Mouse (Mus musculus) embryonic facial prominence, embryonic 11.5 days (tissue): ENCODE data around the gene Cisd1. TPM values are rescaled to one million over a fixed set of nuclear protein-coding genes. Genes with fewer than 3 reads are reported as not detected.

Source experiments
- ATAC-seq: fragments of 200-750 bp; cut with Nextera tagmentation; replicated peaks from 2 replicates; pipeline ENCODE4 v1.8.0; 2017; ENCODE audit warnings: low read depth; ENCODE audit not compliant: insufficient number of reproducible peaks, low FRiP score, low TSS enrichment
- DNase-seq: peaks from one replicate; pipeline ENCODE4 v3.0.0-alpha.2; 2015; ENCODE audit warnings: low spot score
- H3K27ac ChIP-seq: fragments of 300-500 bp; sonication (generic); replicated peaks from 2 replicates; pipeline ENCODE4 v1.5.1; 2014; ENCODE audit warnings: mild to moderate bottlenecking, low read depth, low read length, control low read depth
- H3K27me3 ChIP-seq: fragments of 300-500 bp; sonication (generic); 2 replicates; pipeline ENCODE4 v1.6.1; 2014; ENCODE audit warnings: mild to moderate bottlenecking, low read length, moderate library complexity, mixed read lengths; ENCODE audit not compliant: control insufficient read depth, insufficient read depth
- H3K36me3 ChIP-seq: fragments of 300-500 bp; sonication (generic); replicated peaks from 2 replicates; pipeline ENCODE4 v1.6.1; 2014; ENCODE audit warnings: low read depth, mild to moderate bottlenecking, low read length, moderate library complexity, mixed read lengths; ENCODE audit not compliant: control insufficient read depth, insufficient read depth
- H3K4me1 ChIP-seq: fragments of 300-500 bp; sonication (generic); 2 replicates; pipeline ENCODE4 v1.6.1; 2014; ENCODE audit warnings: low read length, mixed read lengths; ENCODE audit not compliant: control insufficient read depth, insufficient read depth
- H3K4me2 ChIP-seq: fragments of 300-500 bp; sonication (generic); 2 replicates; pipeline ENCODE4 v1.6.1; 2014; ENCODE audit warnings: low read depth, mild to moderate bottlenecking, control low read depth, low read length, moderate library complexity
- H3K4me3 ChIP-seq: fragments of 300-500 bp; sonication (generic); 2 replicates; pipeline ENCODE4 v1.5.1; 2014; ENCODE audit warnings: low read depth, low read length, control low read depth
- H3K9ac ChIP-seq: fragments of 300-500 bp; sonication (generic); replicated peaks from 2 replicates; pipeline ENCODE4 v1.6.1; 2014; ENCODE audit warnings: mild to moderate bottlenecking, control low read depth, low read length
- H3K9me3 ChIP-seq: fragments of 300-500 bp; sonication (generic); replicated peaks from 2 replicates; pipeline ENCODE4 v1.6.1; 2016; ENCODE audit warnings: mild to moderate bottlenecking, low read length, inconsistent platforms, mixed read lengths; ENCODE audit not compliant: control insufficient read depth
- whole genome bisulfite sequencing: fragments of 180-500 bp; shearing (Covaris S2); extraction: QIAGEN DNeasy Blood & Tissue Kit; methylation state at CpG from one replicate; pipeline ENCODE4 v1.1.7; 2014; 5-methylcytosine and 5-hydroxymethylcytosine counted together
- polyA plus RNA-seq: library from polyadenylated mRNA; unstranded; fragments of >200 nt; fragmentation: Nextera tagmentation; extraction: Ambion mirVana; gene quantifications from 2 replicates; pipeline ENCODE4 v1.2.1, GENCODE M21; 2014

Cisd1 gene
- polyA plus RNA-seq, 1 experiment from 2014 or later: 128 TPM

DNA sequence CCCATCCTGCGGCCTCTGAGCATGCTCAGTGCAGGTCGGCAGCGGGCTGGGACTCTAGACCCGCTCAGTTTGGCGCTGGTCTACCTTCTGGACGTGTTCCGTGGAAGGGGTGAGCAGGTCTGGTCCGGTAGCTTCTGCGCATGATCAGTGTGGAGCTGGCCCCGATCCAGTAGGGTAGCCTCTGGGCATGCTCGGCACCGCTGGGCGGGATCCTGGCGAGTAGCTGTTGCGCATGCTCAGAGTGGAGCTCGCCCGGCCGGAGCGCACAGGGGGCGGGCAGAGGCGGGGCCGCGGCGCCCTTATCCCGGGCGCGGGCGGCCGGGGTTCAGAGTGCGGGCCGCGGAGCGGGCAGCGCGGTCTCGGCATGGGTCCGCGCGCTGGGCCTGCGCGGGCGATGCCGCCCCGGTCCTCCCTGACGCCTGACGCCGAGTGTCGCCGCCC, 2.8 kb upstream of the Cisd1 start, which contains the start of gene Ipmk:
Gene Ipmk, plus strand, starts transcription at position 255 of the 441 bp plus-strand sequence.
- H3K4me1 ChIP-seq: no peaks in the 10 kb centered on the region
- WGBS: under 1% methylated on average over 28 of the region's 49 CpGs
- H3K4me2 ChIP-seq: peak within 1 kb of the TSS; percentile 96
- H3K4me3 ChIP-seq: peak within 1 kb of the TSS; percentile 75
- H3K27ac ChIP-seq: peak within 1 kb of the TSS; percentile 59
- DNase-seq (peak; percentile 97), ATAC-seq (peak; percentile 94)
- H3K9ac ChIP-seq: peak within 1 kb of the TSS; percentile 76
- H3K36me3 ChIP-seq: no peaks in the 10 kb centered on the region
- no peaks in the 10 kb centered on the region for H3K9me3 ChIP-seq
- H3K27me3 ChIP-seq: no peaks in the 10 kb centered on the region

- Histone ChIP-seq H3K9me3 (no peaks in the 10 kb centered on the region), H3K36me3 (no peaks in the 10 kb centered on the region), H3K27ac (peak overlapping the region; percentile 59), H3K27me3 (no peaks in the 10 kb centered on the region), H3K4me3 (peak overlapping the region; percentile 75), H3K4me2 (peak overlapping the region; percentile 96), H3K9ac (peak overlapping the region; percentile 76), H3K4me1 (no peaks in the 10 kb centered on the region)
- no peak for ATAC-seq
- DNase-seq: no peak
- 9% methylated on average over 13 of the region's 13 CpGs for WGBS
Measured at GRCm38 (mm10) chr10:71346722-71347508, 2.2 kb upstream of the Cisd1 start.

DNA sequence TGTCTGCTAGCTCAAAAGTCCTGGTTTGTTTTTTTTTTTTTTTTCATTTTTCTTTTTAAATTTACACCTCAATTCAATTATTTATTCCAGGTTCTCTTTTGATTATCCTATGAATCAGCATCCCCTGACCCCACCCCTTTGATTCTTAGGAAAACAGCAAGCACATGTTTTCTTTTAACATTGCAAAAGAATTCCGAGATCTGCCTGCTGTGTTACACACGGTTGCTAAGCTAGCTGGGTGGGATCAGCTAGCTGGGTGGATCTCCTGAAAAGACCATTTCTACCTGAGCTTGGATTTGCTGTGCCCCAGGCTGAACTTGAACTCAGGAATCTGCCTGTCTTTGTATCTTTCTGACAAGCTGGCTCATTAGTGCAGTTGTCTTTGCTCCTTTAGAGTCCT, 1.4 kb upstream of the Cisd1 start:
- Histone ChIP-seq H3K4me3 (no peak overlapping the region), H3K27me3 (no peaks in the 10 kb centered on the region), H3K4me2 (no peak overlapping the region), H3K9me3 (no peaks in the 10 kb centered on the region), H3K9ac (no peak overlapping the region), H3K4me1 (no peaks in the 10 kb centered on the region), H3K27ac (no peak overlapping the region), H3K36me3 (no peaks in the 10 kb centered on the region)
- ATAC-seq (no peak), DNase-seq (no peak)
- WGBS: 31% methylated on average over 2 of the region's 2 CpGs

DNA sequence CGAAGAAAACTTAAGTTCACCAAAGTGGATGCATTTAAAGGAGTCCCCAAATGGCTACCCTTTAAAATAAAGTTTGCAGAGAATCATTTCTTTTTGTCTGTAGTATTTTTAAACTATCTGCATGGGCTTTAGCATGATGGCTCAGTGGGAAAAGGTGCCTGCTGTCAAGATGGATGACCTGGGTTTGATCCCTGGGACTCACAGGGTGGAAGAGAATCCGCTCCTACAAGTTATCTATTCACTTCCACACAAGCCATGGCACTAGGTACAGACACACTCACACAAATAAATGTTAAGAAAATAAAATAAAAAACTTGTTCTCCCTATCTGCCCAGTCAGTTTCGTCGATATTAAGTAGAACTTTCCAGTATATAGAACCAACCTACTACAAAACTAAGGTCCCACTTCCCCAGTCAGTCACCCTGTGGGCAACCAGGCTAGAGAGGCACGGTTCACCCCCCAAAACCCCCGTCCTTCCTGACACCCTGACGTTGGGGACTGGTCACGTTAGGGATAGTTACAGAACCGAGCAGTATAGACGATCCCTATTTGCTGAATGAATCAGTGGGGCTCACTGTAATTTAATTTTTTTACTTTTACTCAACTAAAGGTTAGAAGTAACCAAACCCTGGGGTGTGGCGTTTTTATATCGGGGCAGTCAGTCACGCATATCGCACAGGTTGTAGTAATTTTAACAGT, 1.0 kb downstream of the Cisd1 start:
- Histone ChIP-seq H3K27me3 (no peaks in the 10 kb centered on the region), H3K9me3 (no peaks in the 10 kb centered on the region), H3K4me2 (peak overlapping the region; percentile 49), H3K4me1 (no peaks in the 10 kb centered on the region), H3K4me3 (peak overlapping the region; percentile 67), H3K27ac (no peak overlapping the region), H3K9ac (peak overlapping the region; percentile 77), H3K36me3 (no peaks in the 10 kb centered on the region)
- ATAC-seq (no peak), DNase-seq (no peak)
- 25% methylated on average over 14 of the region's 14 CpGs for WGBS

- no peak overlapping the region for H3K9ac ChIP-seq
- no peaks in the 10 kb centered on the region for H3K27me3 ChIP-seq
- H3K4me3 ChIP-seq: no peak overlapping the region
- no peaks in the 10 kb centered on the region for H3K9me3 ChIP-seq
- H3K4me2 ChIP-seq: no peak overlapping the region
- H3K27ac ChIP-seq: no peak overlapping the region
- DNase-seq: no peak
- no peak for ATAC-seq
- H3K36me3 ChIP-seq: no peaks in the 10 kb centered on the region
- WGBS: 77% methylated on average over 3 of the region's 3 CpGs
- no peaks in the 10 kb centered on the region for H3K4me1 ChIP-seq
Measured at GRCm38 (mm10) chr10:71343130-71343529, 1.6 kb downstream of the Cisd1 start.

GRCm38 (mm10) chr10:71342030-71342805, 2.5 kb downstream of the Cisd1 start:
- ATAC-seq (no peak), DNase-seq (no peak)
- Histone ChIP-seq H3K36me3 (no peaks in the 10 kb centered on the region), H3K4me1 (no peaks in the 10 kb centered on the region), H3K4me2 (no peak overlapping the region), H3K27ac (no peak overlapping the region), H3K9ac (no peak overlapping the region), H3K9me3 (no peaks in the 10 kb centered on the region), H3K27me3 (no peaks in the 10 kb centered on the region), H3K4me3 (no peak overlapping the region)
- WGBS: 88% methylated on average over 7 of the region's 7 CpGs

DNA sequence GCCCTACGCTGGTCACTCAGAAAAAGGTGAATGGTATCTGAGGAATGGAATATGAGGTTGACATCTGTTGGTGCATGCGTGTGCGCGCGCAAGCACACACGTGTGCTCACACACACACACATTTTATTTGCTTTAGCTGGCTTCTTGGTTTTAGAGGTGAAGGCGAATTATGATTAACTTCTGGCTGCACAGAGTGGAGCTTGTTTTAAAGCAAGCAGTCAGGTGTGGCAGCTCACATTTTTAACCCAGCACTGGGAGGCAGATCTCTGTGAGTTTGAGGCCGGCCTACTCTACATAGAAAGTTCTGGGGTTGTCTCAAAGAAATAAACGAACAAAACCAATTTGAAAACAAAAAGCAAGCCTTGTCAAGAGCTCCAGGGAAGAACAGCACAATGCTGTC, 3.5 kb downstream of the Cisd1 start:
- no peaks in the 10 kb centered on the region for H3K9me3 ChIP-seq
- H3K4me3 ChIP-seq: no peak overlapping the region
- WGBS: 94% methylated on average over 9 of the region's 9 CpGs
- no peak for DNase-seq
- no peaks in the 10 kb centered on the region for H3K27me3 ChIP-seq
- no peak overlapping the region for H3K4me2 ChIP-seq
- ATAC-seq: no peak
- no peak overlapping the region for H3K27ac ChIP-seq
- no peaks in the 10 kb centered on the region for H3K4me1 ChIP-seq
- H3K36me3 ChIP-seq: no peaks in the 10 kb centered on the region
- H3K9ac ChIP-seq: no peak overlapping the region
